Mouse (Mus musculus): Measurements from ENCODE around the gene Cpsf7. TPM values are rescaled to one million over a fixed set of nuclear protein-coding genes. Genes with fewer than 3 reads are reported as not detected.
"Not testable (repeated sequence)": the region's sequence is repeated elsewhere in the genome, so short reads cannot be mapped to it uniquely, and the experiment has no call there.

The Cpsf7 gene
- polyA plus RNA-seq, 1 experiment from 2014 or later = 49.0 TPM

GRCm38 (mm10) chr19:10523483-10524080, 1.5 kb upstream of the Cpsf7 start:
- H3K36me3 ChIP-seq = peaks cover 7% of the 10 kb centered on the region; the same call in 1 of the 2 replicates
- H3K9me3 ChIP-seq = no peaks in the 10 kb centered on the region
- H3K9ac ChIP-seq = peak overlapping the region; percentile 0; the same call in 1 of the 2 replicates
- no peaks in the 10 kb centered on the region for H3K27me3 ChIP-seq
- H3K4me2 ChIP-seq = peak overlapping the region; percentile 77
- 93% methylated on average over 5 of the region's 5 CpGs for WGBS
- H3K4me1 ChIP-seq (replicated peaks) = peaks cover 38% of the 10 kb centered on the region
- no peak overlapping the region for H3K27ac ChIP-seq
- ATAC-seq (ENCODE audit: low FRiP score) = no peak
- H3K4me3 ChIP-seq = peak overlapping the region; percentile 96; the same call in 1 of the 2 replicates

DNA sequence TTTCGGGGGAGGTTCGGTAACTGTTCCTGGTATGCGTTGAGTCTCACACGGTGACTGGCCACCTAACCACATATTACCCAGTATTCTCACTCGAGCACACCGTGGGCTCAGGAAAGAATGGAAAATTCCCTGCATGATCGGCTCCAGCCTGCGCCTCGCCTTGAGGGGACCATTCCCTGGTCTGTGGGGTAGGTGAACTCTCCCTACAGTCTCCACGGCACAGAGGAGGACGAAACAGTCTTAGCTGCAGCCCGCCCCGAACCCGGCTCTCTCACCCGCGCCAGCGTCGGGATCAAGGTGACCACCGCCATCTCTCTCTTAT, 321 bp upstream of the Cpsf7 start:
- WGBS = 1% methylated on average over 19 of the region's 19 CpGs
- H3K27ac ChIP-seq = peak overlapping the region; percentile 98
- H3K9ac ChIP-seq = peak overlapping the region; percentile 99
- peaks cover 12% of the 10 kb centered on the region; the same call in 1 of the 2 replicates for H3K36me3 ChIP-seq
- peaks cover 38% of the 10 kb centered on the region for H3K4me1 ChIP-seq (replicated peaks)
- H3K27me3 ChIP-seq = no peaks in the 10 kb centered on the region
- H3K4me2 ChIP-seq = peak overlapping the region; percentile 77
- H3K9me3 ChIP-seq = no peaks in the 10 kb centered on the region
- peak overlapping the region; percentile 96 for H3K4me3 ChIP-seq
- no peak; the same call in 1 of the 2 replicates for ATAC-seq (ENCODE audit: low FRiP score)

DNA sequence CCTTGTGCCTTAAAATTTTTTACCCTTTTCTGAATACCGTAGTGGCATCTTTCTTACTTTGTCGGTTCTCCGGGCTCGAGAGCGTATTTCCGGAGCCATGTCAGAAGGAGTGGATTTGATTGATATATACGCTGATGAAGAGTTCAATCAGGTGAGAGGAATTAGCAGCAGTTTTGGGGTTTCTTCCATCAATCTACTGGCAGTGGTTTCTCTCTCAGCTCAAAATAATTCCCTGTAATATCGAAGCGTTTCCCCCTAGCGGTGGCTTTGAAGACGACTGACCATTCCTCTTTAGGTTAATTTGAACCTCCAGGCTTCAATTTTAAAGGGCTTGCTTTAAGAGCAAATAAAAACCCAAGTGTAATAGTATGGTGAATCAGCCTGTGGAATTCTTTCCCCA, 844 bp downstream of the Cpsf7 start, which contains the start of gene Sdhaf2:
Gene Sdhaf2, minus strand, starts transcription at position 233 of the 400 bp plus-strand sequence.
- 0 out of 2 replicates have a peak, but pooled peaks have one; percentile 2 for ATAC-seq (ENCODE audit: low FRiP score)
- peak within 1 kb of the TSS; percentile 98 for H3K27ac ChIP-seq
- H3K36me3 ChIP-seq = peaks cover 17% of the 10 kb centered on the region
- peak within 1 kb of the TSS; percentile 77 for H3K4me2 ChIP-seq
- under 1% methylated on average over 11 of the region's 11 CpGs for WGBS
- peak within 1 kb of the TSS; percentile 99 for H3K9ac ChIP-seq
- H3K9me3 ChIP-seq = no peaks in the 10 kb centered on the region
- peak within 1 kb of the TSS; percentile 96 for H3K4me3 ChIP-seq
- no peaks in the 10 kb centered on the region for H3K27me3 ChIP-seq
- peaks cover 38% of the 10 kb centered on the region for H3K4me1 ChIP-seq (replicated peaks)

DNA sequence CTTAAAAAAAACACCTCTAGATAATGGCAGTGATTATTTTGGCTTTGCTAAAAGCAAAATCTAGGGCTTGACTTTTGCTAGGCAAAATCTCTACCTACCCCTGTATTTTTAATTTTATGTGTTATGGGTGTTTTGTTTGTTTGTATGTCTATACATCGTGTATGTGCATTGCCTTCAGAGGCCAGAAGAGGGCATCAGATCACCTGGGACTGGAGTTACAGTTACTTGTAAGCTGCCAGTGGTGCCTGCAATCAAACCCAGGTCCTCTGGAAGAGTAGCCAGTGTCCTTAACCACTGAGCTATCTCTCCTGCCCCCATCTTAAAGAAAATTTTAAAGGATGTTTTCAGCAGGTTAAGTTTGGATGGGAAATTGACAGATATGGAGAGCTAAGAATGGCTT, 5.0 kb downstream of the Cpsf7 start:
- H3K4me1 ChIP-seq (replicated peaks) = peaks cover 21% of the 10 kb centered on the region
- H3K27me3 ChIP-seq = no peaks in the 10 kb centered on the region
- H3K4me3 ChIP-seq = no peak overlapping the region
- no peak overlapping the region for H3K4me2 ChIP-seq
- H3K36me3 ChIP-seq = peaks cover 51% of the 10 kb centered on the region
- H3K9me3 ChIP-seq = no peaks in the 10 kb centered on the region
- no peak overlapping the region for H3K9ac ChIP-seq
- ATAC-seq (ENCODE audit: low FRiP score) = no peak
- WGBS = 87% methylated on average over 1 of the region's 1 CpGs
- H3K27ac ChIP-seq = no peak overlapping the region

DNA sequence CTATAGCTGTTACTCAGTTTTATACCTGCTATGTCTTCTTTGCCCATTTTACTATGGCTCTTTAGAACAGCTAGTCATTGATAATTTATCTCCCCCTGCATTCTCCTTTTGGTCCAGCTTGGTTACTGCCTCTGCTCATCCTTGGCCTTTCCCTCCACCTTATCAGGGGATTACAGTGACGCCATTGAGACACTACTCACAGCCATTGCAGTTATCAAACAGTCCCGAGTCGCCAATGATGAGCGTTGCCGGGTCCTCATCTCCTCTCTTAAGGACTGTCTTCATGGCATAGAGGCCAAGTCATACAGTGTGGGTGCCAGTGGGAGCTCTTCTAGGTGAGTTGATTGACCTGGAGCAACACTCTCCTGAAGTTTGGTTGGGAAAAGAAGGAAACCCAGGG, 14.4 kb downstream of the Cpsf7 start:
- H3K9me3 ChIP-seq = no peaks in the 10 kb centered on the region
- WGBS = 99% methylated on average over 5 of the region's 5 CpGs

DNA sequence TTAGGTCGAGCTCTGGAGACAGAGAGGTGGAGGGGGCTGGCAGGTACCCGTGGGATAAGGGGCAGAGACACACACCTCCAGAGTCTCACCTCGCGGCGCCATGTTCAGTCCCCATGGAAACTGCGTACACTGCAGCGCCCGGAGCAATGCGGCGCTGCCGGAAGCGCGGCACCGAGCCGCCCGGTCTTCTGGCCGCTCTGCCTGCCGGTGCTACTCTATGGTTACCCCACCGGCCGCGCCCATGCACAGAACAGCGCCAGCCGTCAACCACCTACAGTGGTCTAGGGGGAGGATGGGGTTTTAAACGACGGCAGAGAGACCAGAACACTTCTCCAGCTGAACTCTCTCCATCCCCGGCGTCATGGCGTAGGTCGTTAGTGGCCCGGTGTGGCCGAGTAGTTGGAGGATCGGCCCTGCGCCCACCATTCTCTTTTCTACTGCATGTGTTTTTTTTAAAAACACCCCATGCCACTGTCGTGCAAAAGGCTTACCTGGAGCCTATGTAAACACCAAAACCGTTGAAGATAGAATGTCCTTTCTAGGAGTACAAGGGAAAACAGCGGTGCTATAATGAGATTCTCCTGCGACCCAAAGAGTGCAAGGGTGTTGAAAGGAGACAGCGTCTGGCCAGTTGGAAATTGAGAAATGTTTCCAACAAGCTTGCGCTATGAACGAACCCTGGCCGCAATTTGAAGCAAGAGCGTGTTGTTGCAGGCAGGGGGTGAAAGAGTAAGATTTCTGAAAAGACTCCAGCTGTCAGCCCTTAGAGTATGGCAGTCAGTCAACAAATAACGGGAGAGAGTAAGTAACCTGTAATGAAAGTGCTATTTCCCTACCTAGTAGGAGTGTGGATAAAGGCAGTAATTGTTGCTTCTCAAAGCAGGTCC, 30.8 kb downstream of the Cpsf7 start, which contains the start of gene Tmem216:
Gene Tmem216, minus strand, starts transcription at position 615 of the 887 bp plus-strand sequence.
- peak within 1 kb of the TSS; percentile 89 for H3K27ac ChIP-seq
- H3K4me2 ChIP-seq = peak within 1 kb of the TSS; percentile 85
- peak; percentile 98 for ATAC-seq (ENCODE audit: low FRiP score)
- H3K4me1 ChIP-seq (replicated peaks) = peaks cover 24% of the 10 kb centered on the region
- H3K9ac ChIP-seq = peak within 1 kb of the TSS; percentile 84
- 1% methylated on average over 43 of the region's 43 CpGs for WGBS
- peaks cover 28% of the 10 kb centered on the region for H3K36me3 ChIP-seq
- H3K27me3 ChIP-seq = no peaks in the 10 kb centered on the region
- no peaks in the 10 kb centered on the region for H3K9me3 ChIP-seq
- peak within 1 kb of the TSS; percentile 63 for H3K4me3 ChIP-seq

More for the DNA sequence above, 14.4 kb downstream of the Cpsf7 start:
- no peak for ATAC-seq (ENCODE audit: low FRiP score)
- no peaks in the 10 kb centered on the region for H3K4me1 ChIP-seq (replicated peaks)
- H3K4me2 ChIP-seq = no peak overlapping the region
- H3K36me3 ChIP-seq = peaks cover 89% of the 10 kb centered on the region
- H3K27ac ChIP-seq = no peak overlapping the region
- H3K4me3 ChIP-seq = no peak overlapping the region
- no peaks in the 10 kb centered on the region for H3K27me3 ChIP-seq
- H3K9ac ChIP-seq = no peak overlapping the region

DNA sequence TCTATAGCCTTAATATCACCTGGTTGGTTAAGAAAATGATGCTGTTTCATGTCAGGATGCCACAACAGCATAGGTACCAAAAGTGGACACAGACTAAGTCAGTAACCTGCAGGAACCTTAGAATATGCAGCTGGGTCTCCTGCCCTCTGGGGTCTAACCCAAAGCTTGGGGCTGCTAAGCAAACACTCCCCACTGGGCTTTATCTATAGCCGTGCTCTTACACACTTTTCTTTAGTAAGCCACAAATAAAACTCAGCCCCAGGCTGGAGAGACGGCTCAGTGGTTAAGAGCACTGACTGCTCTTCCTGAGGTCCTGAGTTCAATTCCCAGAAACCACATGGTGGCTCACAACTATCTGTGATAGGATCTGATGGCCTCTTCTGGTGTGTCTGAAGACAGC, 31.9 kb downstream of the Cpsf7 start:
- Histone ChIP-seq H3K4me2 (no peak overlapping the region), H3K27ac (0 out of 2 replicates have a peak overlapping the region, but pooled peaks have one; percentile 89), H3K36me3 (peaks cover 18% of the 10 kb centered on the region), H3K9ac (no peak overlapping the region), H3K4me1 (replicated peaks) (peaks cover 24% of the 10 kb centered on the region), H3K27me3 (no peaks in the 10 kb centered on the region), H3K9me3 (no peaks in the 10 kb centered on the region), H3K4me3 (no peak overlapping the region)
- ATAC-seq (ENCODE audit: low FRiP score) = no peak
- WGBS = 79% methylated on average over 2 of the region's 2 CpGs

DNA sequence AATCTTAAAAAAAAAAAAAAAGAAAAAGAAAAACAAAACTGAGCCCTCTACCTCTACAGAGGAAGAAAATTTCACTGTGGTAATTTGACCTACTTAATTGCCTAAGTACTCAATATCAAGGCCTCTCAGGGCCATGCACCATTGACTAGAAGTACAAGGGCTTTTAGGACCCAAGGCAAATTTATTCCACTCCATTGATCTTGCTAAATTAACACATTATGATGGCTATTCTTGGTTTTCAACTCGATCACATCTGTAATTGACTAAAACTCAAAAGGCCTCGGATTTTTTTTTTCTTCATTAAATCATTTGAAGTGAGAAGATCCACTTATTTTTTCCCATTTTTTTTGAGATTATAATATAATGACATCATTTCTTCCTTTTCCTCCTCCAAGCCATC, 32.4 kb downstream of the Cpsf7 start:
- 71% methylated on average over 2 of the region's 2 CpGs for WGBS
- Histone ChIP-seq H3K9me3 (no peaks in the 10 kb centered on the region), H3K27me3 (no peaks in the 10 kb centered on the region), H3K9ac (no peak overlapping the region), H3K27ac (no peak overlapping the region), H3K4me1 (replicated peaks) (peaks cover 24% of the 10 kb centered on the region), H3K4me2 (no peak overlapping the region), H3K4me3 (no peak overlapping the region), H3K36me3 (peaks cover 13% of the 10 kb centered on the region)
- no peak for ATAC-seq (ENCODE audit: low FRiP score)

DNA sequence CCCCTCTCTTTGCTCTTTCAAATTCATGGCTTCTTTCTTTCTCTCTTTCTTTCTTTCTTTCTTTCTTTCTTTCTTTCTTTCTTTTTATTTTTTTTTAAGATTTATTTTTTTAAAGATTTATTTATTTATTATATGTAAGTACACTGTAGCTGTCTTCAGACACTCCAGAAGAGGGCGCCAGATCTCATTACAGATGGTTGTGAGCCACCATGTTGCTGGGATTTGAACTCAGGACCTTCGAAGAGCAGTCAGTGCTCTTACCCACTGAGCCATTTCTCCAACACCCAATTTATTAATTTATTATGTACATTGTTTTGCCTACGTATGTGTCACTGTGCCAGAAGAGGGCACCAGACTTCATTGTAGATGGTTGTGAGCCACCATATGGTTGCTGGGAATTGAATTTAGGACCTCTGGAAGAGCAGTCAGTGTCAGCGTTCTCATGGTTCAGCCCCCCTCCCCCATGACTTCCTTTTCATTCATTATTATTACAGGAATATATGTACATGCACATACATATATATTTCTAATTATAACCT, 32.8 kb downstream of the Cpsf7 start:
- not testable (repeated sequence) for H3K27ac ChIP-seq; H3K9ac ChIP-seq; H3K9me3 ChIP-seq; ATAC-seq (ENCODE audit: low FRiP score); H3K36me3 ChIP-seq; H3K27me3 ChIP-seq; H3K4me3 ChIP-seq; H3K4me2 ChIP-seq
- 67% methylated on average over 4 of the region's 4 CpGs for WGBS
- H3K4me1 ChIP-seq (replicated peaks) = peaks cover 24% of the 10 kb centered on the region

DNA sequence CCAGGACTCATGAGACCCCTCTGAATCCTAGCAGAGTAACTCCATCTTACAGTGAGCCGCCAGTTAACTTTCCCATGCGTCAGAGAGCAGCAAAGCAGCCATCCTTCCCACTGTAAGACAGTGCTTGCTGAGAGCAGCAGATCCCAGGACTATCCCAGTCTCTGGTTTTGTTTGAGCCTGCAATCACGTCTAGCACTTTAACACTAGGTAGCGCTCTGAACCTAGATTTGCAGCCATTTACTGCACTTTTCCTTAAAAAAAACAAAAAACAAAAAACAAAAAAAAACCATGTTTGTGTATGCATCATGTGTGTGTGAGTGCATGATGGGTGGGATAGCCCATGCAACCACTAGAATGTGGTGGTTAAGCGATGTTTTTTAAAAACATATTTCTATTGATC, 35.0 kb downstream of the Cpsf7 start:
- H3K36me3 ChIP-seq = no peaks in the 10 kb centered on the region
- H3K4me1 ChIP-seq (replicated peaks) = peaks cover 13% of the 10 kb centered on the region
- no peak overlapping the region for H3K4me2 ChIP-seq
- WGBS = 38% methylated on average over 5 of the region's 5 CpGs
- H3K27ac ChIP-seq = no peak overlapping the region
- H3K4me3 ChIP-seq = no peak overlapping the region
- H3K9ac ChIP-seq = no peak overlapping the region
- 0 out of 2 replicates have a peak, but pooled peaks cover 4% of the 10 kb centered on the region for H3K27me3 ChIP-seq
- no peaks in the 10 kb centered on the region for H3K9me3 ChIP-seq
- no peak for ATAC-seq (ENCODE audit: low FRiP score)

DNA sequence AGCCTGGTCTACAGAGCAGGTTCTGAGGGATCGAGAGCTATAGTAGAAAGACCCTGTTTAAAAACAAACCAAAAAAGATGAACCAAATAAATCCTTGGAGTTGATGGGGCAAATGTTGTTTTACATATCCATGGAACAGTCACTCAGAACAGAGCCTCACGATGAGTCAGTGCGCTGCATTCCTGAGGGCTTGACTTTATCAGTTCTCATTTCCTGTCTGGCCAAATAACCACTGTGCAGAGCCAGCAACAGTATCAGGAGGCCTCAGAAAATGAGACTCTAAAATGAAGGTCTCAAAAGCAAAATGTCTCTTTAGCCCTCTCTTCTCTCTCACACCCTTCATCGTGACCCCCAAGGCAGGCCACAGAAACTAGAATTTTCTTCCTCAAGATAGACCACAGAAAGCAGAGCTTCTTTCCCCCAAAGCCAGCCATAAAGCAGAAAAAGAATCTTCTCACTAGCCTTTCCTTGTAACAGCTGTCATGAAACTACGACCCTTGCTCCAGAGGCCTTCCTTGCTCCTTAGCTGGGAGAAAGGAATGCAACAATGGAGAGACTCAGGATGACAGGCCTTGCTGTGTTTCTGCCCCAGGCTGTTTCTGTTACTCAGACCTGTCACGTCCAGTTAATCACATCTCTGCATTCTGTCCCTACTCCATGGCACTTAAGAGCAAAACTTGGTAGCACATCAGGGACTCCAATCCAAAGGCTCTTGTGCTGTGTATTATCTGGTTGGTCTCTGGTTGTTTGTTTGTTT, 36.7 kb downstream of the Cpsf7 start:
- 0 out of 2 replicates have a peak, but pooled peaks cover 5% of the 10 kb centered on the region for H3K27me3 ChIP-seq
- WGBS = 69% methylated on average over 6 of the region's 6 CpGs
- H3K9ac ChIP-seq = no peak overlapping the region
- no peak overlapping the region for H3K27ac ChIP-seq
- H3K36me3 ChIP-seq = no peaks in the 10 kb centered on the region
- no peaks in the 10 kb centered on the region for H3K9me3 ChIP-seq
- no peak for ATAC-seq (ENCODE audit: low FRiP score)
- H3K4me2 ChIP-seq = no peak overlapping the region
- H3K4me3 ChIP-seq = no peak overlapping the region
- H3K4me1 ChIP-seq (replicated peaks) = peaks cover 4% of the 10 kb centered on the region

Data from hindbrain, embryonic 13.5 days (tissue).